Mouse (Mus musculus): ENCODE results near the gene Col4a1. TPM values are rescaled to one million over a fixed set of nuclear protein-coding genes. Genes with fewer than 3 reads are reported as not detected.

The Col4a1 gene
- total RNA-seq, 2 experiments from 2014 or later = 580 to 619 TPM

DNA sequence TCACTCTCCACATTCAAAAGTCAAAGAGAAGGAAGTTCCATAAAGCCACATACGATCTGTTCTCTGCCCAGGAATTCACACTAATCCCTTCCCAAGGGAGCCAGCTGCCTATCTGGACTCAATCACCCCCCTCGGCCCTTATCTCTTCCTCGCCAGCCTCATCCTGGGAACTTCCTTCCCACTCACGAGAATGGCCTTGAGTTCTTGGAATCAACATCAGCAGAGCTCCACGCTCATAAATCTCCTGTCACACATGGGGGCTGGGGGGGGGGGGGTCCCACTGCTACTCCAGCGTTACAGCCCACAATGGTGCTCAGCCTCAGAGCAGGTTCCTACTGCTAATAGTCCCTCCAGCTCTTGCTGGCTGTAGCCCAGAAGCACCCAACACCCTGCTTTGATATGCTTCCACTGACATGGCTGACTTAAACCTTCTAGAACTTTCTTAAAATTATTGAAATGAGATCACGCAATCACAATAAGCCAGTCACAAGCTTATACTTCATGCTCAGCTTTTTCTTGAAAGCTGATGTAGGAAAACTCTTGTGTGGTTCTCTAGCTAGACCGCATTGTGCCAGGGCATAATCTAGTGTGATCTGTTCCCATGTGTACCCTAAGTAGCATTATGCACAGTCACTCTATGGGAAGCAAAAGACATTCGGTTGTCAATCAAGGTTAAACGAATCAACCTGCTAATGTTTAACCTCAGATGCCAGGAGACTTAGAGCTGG is 78.3 kb downstream of the Col4a1 start:
- DNase-seq (ENCODE audit: low spot score in 2 of 2) = no peak

DNA sequence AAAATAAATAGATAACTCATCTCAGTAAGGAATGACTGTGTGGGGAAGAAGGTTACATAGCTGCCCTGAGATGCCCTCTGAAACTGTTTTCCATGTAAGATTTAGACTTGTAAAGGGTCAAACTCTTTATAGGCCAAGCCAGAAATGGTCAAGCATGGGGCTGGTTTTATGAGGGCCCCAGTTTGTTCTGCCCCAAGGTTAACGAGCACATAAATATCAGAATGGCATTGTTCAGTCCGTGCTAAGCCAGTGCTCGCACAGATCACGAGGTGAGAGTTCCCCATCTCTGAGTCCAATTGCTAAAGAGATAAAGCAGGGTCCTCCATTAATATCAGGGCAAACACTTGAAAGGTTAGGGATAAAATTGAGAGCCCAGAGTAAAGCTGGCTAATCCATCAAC is 79.6 kb downstream of the Col4a1 start:
- no peak for DNase-seq (ENCODE audit: low spot score in 2 of 2)

DNA sequence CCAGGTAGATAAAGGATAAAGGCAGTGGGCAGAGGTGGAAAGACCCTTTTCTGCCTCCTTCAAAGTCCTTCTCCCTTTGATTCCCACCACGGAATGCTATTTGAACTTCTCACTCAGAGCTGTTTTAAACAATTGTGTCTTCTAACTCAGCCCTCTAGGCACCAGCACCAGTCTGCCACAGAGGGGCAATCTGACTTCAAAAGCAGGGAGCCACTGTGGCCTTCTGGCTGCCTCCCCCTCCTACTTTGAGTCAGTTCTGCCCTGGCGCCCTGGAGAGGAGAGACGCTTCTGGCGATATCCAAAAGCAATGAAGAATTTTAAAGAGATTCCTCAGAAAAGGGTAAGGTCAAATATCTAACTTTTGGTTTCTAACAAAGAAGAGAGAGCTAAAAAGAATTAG is 82.3 kb downstream of the Col4a1 start:
- no peak for DNase-seq (ENCODE audit: low spot score in 2 of 2)

DNA sequence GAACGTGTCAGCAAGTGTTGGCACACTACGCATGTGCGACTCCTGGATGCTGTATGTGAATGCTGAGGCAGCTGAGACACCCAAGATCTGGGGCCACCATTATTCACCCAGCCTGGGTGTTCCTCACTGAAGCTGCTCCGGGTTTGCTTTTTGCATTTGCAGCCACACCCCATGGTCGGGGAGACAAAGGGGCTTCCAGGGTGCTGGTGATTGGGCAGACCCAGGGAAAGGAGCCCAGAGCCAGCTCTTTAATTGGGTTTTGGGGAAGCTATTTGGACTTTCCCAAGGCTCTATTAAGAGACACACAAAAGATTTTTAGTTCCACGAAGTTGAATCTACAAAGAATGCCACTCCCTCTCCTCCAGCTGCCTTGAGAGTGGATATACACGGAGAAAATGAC is 85.2 kb downstream of the Col4a1 start:
- no peak for DNase-seq (ENCODE audit: low spot score in 2 of 2)

DNA sequence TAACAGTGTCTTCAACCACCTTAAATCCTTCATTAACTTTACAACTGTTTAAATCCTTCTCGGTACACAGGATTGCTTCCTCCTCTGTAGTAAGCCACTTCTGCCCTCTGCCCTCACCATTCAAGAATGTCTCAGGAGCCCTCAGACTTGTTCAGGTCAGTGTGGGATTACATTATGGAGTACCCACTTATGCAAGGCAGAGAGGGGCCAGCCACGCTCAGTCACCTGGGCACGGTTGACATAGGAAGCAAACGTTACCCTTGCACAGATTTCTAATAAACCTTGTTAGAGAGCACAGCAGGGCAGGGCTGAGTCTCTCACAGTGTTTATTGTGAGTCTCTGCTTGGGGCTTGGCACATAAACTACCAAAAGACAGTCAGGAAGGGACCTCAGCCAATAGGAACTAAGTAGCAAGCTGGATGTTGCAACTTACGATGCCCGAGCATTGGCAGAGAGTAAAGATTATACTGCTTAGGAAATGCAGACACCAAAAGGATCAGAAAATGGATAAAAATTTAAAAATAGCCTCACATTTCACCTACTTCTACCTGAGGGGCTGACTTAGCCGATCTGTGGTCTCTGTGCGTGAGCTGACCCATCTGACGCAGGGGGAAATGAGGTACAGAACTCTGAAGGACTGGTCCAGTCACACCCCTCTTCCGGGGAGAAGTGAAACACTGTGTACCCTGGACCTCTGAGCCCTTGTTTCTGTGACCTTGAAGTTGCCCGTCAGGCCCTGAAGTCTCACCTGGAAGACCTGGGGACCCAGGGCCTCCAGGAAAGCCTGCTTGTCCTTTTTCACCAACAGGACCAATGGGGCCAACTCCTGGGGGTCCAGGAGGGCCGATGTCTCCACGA is 86.8 kb downstream of the Col4a1 start:
- no peak for DNase-seq (ENCODE audit: low spot score in 2 of 2)

DNA sequence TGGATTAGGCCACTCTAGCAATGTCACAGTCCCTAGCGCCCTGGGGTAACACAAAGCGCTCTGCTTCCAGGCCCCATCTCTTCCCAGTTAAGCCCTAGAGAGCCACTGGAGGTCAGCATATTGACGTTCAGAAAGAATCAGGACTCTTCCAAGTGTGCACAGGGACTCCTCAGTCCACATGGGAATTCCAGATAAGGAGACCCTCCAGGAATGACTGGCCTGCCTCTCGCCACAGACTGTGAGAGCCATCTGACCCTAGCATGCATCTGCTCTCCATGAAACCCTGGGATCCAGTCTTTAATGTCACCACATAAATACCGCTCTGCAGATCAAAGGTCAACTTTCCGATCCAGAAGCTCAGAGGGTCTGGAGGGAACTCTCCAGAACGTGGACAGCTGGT is 88.4 kb downstream of the Col4a1 start:
- no peak for DNase-seq (ENCODE audit: low spot score in 2 of 2)

DNA sequence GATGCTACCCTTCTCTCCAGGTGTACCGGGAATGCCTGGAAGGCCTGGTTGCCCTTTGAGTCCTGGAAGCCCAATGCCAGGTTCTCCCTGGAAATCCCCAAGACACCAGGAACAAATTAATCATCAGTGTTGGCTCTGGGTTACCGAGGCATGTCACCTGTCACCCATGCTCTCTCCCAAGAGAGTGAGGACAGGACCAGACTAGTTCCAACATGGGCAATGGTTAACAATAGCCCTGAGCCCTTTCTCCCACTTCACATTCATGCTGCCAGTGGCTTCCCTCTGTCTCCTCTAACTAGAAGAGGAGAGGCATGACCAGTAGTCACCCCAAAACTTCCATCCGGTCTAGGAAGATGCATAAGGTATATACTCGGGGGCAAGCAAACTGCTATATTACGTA is 91.3 kb downstream of the Col4a1 start:
- no peak for DNase-seq (ENCODE audit: low spot score in 2 of 2)

DNA sequence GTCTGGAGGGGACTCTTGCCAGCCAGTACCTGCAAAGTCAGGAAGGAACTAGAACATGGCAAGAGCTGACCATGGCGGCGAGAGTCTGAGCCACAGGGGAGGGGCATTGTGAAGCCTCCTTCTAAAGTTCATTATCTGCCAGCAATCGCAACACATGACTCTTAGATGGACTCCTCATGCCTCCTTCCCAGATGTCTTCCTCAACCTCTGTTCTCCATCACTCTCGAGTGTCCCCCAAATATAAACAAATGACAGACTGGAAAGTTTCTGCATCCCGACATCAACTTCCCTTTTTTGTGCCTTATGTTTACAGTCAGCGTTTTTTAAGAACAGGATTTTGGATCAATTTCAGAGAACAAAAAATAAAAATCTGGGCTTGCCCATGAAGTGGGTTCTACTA is 93.3 kb downstream of the Col4a1 start:
- DNase-seq (ENCODE audit: low spot score in 2 of 2) = no peak

DNA sequence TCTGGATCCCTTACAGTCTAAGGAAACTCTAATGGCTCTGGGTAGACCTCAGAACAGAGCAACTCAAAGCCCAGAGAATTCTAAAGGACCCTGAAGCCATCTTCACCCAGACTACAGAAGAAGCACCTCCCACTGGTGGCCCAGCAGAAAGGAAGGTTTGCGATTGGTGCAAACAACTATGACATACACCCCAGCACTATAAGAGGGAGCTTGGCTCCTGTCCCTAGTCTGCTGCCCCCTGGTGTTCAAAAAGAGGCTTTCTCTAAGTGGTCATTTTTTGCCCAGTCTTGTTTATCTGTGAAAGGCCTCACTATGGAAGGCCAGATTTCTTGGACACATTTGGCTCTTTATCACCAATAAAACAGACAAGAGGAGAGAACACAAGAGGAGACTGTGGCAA is 97.4 kb downstream of the Col4a1 start:
- DNase-seq (ENCODE audit: low spot score in 2 of 2) = no peak

DNA sequence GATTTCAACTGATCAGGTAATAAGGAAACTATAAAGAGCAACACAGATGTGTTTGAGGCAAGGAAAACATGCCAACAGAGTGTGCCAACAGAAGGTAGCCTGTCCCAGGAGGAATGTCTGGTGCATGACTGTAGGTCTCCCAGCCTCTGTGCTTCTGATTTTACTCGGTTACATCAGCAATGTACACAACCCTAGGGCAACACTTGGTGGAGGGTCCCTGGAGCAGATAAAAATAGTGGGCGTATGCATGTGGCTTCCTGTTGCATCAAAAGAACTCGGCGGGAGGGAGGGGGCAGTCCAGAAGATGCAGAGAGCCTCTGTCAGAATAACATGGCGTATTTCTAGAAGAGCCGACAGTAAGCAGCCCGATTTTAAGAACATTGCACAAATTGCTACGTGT is 106.1 kb downstream of the Col4a1 start:
- DNase-seq (ENCODE audit: low spot score in 2 of 2) = no peak

DNA sequence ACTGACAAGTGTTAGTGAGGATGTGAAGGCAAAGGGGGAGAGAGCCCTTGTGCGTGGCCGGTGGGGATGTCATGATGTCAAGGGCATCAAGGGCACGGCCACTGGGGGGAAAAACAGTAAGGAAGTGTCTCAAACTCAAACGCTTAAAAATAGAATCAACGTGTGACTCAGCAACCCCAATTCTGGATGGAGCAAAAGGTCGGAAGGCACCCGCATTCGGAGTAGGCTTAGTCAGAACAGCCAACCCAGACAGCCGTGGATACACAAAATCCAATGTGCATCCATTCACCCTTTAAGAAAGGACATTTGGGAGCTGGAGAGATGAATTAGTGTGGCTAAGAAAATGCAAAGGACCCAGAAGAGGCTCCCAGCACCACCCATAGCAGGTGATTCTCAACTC is 107.1 kb downstream of the Col4a1 start:
- no peak for DNase-seq (ENCODE audit: low spot score in 2 of 2)

DNA sequence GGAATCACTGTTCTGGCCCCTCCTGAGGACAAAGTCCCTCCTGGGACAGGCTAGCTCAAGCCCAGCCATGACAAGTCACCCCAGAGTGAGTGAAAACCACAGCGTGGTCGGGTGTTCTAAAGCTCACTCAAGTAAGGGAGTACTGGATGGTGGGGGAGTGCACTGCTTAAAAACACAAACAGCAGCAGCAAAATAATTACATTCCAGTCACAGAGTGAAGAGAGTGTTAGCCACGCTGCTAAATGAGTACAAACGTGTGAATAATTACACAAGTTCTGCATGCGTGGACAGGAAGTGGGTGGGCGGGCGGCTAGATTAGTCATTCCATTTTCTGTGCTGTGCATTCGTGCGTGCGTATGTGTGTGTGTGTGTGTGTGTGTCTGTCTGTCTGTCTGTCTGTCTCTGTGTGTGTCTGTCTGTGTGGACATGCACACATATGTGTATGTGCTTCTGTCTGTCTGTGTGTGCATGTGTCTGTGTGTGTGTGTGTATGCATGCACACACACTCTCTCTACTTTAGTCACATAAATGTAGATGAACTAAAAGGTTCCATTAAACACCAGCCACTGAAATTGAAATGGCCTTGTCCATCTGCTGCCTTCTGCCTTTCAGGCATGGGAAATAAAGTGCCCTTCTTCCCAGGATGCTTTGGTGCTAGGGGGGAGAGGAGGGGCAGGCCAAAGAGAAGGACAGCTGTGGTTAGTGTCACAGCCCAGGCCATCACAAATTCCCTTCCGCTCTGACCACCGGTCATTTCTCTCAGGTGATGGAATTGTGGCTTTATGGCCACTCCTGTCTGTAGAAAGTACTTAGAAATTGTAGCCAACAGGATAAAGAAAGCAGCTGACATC is 109.1 kb downstream of the Col4a1 start:
- DNase-seq (ENCODE audit: low spot score in 2 of 2) = no peak

DNA sequence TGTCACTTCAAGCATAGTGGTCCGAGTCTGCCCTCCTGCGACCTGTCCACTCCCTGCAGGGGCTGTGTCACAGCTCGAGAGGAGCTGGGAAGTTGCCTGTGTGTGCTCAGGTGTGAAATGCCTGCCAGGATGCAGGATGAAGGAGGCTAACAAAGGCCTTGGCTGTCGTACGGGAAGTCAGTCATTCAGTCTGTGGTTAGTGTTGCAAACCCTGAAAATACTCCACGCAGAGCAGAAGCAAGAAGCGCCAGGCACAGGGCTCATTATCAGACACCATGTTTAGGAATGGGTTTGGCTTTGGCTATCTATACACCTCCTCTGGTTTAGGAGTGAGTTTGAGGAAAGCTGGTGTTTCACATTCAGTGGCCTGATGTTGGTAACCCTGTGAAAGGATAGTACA is 114.0 kb downstream of the Col4a1 start:
- no peak for DNase-seq (ENCODE audit: low spot score in 2 of 2)

DNA sequence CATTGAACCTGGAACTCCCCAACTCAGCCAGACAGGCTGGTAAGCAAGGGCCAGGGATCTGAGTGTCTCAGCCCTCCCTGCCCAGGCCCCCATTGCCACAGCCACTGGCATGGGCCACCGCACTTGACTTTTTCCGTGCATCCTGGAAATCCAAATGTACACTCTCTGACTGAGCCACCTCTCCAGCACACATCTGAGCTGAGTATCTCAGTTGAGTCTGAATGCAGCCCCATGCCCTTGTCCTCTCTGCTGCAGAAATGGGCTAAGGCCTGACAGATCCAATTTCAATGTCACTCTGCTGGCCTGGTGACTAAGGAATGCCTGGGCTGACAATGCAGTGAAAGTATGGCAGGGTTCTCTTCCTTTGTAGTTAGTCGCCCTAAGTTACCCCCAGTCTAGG is 114.6 kb downstream of the Col4a1 start:
- DNase-seq (ENCODE audit: low spot score in 2 of 2) = no peak

DNA sequence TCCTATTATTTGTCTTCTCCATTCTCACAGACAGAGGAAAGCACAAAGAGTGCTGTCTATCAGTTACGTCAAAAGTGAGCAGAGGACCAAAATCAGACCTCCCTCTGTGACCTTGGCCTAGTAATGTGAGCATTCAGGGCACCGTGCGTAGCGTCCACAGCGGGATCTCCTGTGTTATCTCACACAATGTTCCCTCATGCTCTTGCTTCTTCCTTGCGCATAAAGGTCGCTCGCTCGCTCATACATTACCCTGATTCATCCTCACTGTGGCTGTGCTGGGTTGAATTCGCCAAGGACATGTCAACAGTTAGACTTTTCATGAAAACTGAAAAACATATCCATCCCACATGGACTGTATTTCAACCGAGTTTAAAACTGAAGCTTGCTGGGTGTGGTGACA is 115.4 kb downstream of the Col4a1 start:
- peak in 1 of 2 experiments; percentile 21 for DNase-seq (ENCODE audit: low spot score in 2 of 2)

DNA sequence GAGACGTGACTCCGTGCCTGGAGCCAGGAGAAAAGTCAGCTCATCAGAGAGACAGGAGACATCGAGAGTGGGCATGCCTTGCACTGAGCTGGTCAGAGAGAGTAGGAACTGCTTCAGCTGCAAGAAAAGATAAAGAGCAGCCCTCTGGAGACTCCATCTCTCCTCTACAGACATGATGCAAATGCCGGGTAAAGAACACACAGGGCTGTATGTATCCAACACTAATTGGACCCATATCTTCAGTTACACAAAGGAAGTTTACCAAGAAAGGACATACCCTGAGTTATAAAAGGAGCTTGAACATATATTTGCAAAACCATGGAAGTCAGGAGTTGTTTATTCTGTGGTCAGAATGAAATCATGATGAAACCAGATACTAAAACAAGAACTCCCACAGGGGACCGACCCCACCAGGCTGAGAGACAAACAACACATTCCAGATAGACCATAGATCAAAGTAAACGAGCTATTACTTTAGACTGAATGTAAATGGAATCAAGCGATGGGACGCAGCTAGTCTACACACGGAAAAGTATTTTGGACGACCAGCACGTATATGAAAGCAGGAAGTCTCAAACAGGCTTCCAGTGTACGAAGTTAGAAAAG is 119.8 kb downstream of the Col4a1 start:
- DNase-seq (ENCODE audit: low spot score in 2 of 2) = no peak

DNA sequence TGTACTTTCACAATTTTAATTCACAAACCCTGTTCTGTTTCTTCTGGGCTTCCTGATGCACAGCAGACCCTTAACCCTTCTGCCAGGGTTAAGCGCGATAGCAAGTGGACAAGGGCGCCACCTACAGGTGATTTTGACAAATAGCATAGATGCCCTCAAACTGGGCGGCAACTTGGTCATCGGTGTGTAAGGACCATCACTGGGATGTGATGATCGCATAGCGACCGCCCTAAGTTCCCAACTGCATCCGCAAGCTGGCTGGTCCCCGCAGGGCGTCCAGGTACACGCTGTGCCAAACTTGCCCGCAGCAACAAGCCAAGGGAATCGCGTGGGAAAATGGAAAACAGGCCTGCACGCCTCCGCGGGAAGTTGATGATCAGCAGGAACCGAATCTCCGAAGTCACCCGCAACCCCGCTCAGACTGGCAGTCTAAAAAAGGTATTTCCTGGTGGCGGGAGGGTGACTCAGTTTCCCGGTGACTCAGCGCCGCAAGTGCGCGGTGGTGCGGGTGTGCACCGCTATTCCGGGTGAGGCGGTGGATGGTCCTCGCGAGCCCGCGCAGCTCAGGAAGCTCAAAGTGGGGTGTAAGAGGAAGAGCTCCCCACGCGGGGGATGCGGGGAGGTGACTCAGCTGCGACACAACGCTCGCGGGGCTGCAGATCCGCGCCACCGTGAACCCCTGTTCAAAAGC is 124.9 kb downstream of the Col4a1 start:
- DNase-seq (ENCODE audit: low spot score in 2 of 2) = peak; percentile 29 to 50

DNA sequence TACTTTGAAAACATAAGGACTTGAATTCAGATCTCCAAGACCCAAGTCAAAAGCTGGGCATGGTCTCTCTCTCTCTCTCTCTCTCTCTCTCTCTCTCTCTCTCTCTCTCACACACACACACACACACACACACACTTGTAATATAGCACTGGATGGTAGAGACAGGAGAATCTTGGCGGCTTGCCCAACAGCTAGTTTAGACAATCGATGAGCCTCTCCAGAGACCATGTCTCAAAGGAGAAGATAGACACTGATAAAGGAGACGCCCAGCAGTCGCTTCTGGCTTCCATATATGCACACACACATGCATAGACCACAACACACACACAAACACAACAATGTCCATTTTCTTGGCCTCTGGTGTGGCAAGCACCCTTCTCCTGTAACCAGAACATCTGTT is 126.2 kb downstream of the Col4a1 start:
- no peak for DNase-seq (ENCODE audit: low spot score in 2 of 2)

DNA sequence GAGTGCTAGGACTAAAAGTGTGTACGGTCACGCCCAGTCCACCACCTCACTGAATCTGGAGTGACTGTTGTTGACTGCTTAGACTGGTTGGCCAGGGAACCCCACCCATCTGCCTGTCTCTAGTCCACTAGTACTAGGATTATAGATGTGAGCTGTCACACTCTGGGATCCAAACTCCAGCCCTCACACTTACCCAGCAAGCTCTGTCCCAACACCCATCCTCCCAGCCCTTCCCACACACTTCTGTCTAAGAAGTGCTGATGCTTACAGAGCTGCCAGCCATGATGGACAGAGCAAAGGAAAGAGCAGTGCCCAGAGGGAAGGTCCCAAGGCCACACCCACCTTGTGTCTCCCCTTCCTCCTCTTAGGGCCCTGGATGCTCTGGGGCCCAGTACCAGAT is 127.0 kb downstream of the Col4a1 start:
- no peak for DNase-seq (ENCODE audit: low spot score in 2 of 2)

DNA sequence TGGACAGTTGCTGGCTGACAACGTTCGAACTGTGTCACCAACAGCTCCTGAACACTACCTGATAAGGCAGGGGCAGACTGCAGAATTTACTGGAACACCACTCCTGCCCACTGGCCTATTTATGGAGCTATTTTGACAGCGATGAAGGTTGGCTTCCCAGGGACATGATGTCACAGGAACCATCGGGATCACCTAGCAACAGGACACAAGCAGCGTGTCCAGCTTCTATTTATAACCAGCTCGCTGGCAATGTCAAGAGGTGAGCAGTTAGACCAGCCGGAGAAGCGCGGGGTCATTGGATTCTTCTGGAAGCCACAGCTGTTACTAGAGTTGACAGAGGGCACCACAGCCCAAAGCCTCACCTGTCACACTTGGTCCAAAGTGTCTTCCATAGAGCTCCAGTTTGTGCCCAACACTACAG is 129.0 kb downstream of the Col4a1 start:
- DNase-seq (ENCODE audit: low spot score in 2 of 2) = no peak

DNA sequence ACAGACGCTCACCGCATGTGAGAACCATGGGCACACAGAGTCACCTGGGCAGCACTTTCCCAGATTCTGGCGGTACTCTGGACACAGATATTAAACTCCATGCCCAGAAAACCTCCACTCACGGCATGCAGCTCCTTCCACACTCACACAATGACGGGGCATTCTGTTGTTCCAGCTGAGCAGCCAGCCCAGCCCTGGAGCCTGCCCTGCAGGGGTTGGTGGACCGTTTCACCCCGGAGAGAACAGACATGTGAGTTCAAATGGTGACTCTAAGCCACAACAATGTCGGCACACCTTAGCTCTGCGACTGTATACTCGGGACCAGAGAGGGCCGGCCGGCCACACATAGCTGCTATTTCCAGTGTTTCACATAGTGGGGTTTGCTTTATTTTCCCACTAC is 130.0 kb downstream of the Col4a1 start:
- no peak for DNase-seq (ENCODE audit: low spot score in 2 of 2)

Measured in adrenal gland, postnatal 4 days (tissue).